Mouse (Mus musculus) left cerebral cortex, postnatal 10 days (tissue): ENCODE measurements around the gene Gm49339. TPM values are rescaled to one million over a fixed set of nuclear protein-coding genes. Genes with fewer than 3 reads are reported as not detected.
"Not testable (repeated sequence)": the region's sequence is repeated elsewhere in the genome, so short reads cannot be mapped to it uniquely, and the experiment has no call there.

Experiments
- DNase-seq, 2 experiments: peaks; one replicate each; pipeline ENCODE4 v3.0.0; 2021 to 2022; ENCODE audit warnings: low spot score in 2 of 2, mixed read lengths in 1 of 2; ENCODE audit errors: extremely low spot score in 1 of 2
- intact Hi-C: fragments of 180-260 bp; cut with DNase I; formaldehyde crosslinking; loops from one replicate; pipeline ENCODE4 v1.15.1; 2025
- total RNA-seq, 2 experiments: library from RNA; stranded (reverse); gene quantifications; 2 replicates each; pipeline ENCODE4 v1.2.3; 2021

The Gm49339 gene
- total RNA-seq, result not detected

DNA sequence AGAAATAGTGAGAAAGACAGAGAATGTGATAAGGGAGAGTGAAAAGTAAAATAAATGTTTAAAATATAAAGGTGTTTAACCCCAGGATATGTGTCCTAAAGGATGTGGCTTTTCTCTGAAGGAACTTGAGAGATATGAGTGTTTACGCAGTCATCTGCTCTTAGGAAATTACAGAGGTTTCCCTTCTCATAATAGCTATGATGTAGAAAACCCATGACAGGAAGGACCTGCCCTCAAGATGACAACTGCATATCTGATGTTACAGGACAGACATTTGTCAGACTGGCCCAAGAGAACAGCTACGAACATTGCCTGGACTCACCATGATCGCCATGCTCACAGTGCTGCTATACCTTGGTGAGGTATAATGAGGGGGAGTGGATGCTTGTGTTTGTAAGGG lies at the start of gene Gm49339, which contains the start of gene Lilr4b:
Gene Gm49339, plus strand, starts transcription at position 216 of the 400 bp plus-strand sequence.
Gene Lilr4b, plus strand, starts transcription at position 236 of the 400 bp plus-strand sequence.
- DNase-seq, intact Hi-C loops: not testable (repeated sequence)

DNA sequence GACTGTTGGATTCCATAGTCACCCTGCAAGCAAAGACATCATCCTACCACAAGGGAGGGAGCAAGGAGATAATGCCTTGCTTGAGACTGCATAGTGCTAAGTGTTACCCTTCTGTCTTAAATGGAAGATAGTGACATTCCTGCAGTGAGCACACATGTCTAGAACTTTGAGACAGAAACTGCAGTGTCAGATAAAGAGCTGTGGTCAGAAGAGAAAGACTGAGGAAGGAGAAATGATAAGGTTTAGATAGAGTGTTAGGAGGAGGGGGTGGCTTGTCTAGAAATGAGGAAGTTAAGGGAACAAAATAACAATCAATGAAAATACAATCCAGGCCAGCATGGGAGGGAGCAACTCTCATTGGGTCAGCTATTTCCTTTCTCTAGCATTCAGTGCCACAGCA lies 47.5 kb upstream of the Gm49339 start:
- intact Hi-C loops, result no loop called here
- DNase-seq, result no peak

DNA sequence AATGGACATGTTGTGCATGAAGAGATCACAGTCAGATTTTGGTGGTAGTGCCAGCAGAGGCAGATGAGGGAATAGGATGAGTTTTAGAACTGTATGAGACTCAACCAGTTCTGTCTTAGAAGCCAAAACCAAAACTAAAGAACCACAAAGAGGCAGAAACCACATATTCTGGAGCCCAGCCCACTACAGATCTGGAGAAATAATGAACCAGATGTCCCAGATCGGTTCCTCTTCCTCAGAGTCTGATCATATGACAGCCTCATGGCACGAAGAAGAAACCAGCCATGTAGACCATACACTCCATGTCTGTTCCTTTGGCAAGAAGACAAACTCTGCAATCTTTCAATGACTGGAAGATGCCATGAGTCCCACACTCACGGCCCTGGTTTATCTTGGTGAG lies 44.7 kb upstream of the Gm49339 start:
- DNase-seq, result no peak
- intact Hi-C loops, result no loop called here

DNA sequence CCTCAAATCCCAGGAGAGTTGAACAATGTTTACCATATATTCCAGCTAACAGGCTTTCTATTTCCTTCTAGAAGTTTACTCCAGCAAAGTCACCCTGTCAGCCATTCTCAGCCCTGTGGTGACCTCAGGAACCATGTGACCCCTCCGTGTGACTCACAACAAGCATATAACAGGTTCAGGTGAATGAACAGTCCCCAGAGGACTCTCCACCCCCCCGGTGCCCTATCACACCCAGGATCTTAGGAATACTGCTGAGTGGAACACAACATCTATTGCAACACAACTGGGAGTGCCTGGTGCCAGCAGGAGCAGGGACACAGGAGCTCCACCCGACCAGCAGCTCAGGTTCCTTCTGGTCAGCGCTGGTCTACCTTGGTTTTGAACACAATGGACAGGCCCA lies 28.8 kb upstream of the Gm49339 start:
- intact Hi-C loops, result no loop called here
- no peak for DNase-seq

DNA sequence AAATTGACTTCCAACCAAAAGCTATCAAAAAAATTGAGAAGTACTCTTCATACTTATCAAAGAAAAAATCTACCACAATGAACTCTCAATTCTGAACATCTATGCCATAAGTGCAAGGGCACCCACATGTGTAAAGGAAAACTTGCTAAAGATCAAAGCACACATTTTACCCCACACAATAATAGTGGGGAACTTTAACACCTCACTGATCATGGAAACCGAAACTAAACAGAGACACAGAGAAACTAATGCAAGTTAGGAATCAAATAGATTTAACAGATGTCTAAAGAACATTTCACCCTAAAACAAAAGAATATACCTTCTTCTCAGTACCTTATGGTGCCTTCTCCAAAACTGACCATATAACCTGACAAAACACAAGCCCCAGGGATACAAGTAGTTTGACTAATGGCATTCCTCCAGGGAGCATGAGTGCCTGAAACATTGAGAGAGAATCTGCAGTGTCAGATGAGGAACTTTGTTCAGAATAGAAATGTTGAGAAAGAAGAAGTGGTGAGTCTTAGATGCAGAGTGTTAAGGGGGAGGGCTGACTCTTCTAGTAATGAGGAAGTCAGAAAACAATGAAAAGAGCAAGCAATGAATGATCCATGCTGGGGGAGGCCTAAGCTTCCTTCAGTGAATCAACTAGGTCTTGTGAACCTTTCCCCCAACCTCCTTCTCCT lies 26.7 kb upstream of the Gm49339 start:
- intact Hi-C loops, result no loop called here
- DNase-seq, result no peak

DNA sequence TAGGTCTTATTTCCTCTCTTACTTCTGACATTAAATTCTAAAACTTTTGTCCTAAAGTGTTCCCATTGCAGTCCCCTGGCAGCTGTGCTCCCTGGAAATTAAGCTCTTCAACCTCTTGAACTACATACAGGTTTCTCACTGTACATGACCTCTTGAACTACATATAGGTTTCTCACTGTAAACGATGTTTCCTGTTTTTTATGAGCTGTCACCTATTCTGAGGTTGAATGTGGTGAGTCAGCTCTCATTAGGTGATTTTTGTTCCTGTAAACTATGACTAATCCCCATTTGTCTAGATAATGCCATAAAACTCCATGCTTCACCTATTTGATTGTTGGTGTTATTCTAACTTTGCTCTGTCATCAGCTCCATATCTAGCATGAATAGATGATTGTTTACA lies 26.0 kb upstream of the Gm49339 start:
- no peak for DNase-seq
- intact Hi-C loops, result no loop called here

DNA sequence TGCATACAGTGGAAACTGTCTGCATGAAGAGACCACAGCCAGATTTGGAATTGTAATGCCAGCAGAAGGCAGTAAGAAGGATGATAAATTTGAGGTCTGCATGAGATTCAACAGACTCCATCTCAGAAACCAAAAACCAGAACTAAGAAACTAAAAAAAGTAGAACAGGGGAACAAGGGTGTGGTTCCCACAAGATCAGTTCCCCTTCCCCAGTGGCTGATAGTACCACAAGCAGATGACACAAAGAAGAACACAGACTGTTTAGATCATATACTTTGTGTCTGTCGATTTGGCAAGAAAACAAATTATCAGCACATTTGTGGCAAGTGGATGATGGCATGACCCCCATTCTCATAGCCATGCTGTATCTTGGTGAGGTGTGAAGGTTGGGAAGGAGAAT lies 24.6 kb upstream of the Gm49339 start:
- no peak for DNase-seq
- intact Hi-C loops, result no loop called here

DNA sequence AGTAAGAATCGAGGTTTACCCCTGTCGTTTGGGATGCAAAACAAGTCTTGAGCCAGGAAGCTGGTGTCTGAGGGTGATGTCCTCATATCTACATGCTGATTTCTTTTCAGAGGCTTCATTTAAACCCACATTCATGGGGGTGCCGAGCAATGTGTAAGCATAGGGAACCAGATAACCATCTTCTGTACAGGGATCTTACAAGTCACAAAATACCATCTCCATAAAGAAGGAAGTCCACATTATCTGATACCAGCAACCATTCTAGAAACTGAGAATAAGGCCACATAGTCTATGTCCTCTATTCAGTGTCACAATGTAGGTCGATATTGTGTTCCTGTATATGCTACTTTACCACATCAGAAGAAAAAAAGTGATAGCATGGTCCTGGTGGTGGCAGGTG lies 24.0 kb upstream of the Gm49339 start:
- intact Hi-C loops, result no loop called here
- no peak for DNase-seq

DNA sequence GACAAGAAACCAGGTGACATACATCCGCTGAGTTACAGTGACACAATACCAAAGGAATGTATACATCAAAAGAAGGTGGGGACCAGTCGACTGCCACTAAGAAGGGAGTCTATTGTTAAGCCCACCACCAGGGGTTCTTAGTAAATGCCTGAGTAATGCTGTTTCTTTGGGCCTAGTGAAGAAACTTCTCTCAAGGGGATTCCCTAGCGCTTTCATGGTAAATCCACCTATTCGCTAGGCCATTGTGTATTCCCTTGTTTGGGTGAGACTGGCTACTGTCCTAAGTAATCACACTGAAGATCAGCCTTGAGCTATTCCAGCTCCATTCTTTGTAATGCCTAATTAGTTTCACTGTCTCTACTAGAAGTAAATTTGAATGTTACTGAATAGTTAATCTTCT lies 16.6 kb upstream of the Gm49339 start:
- intact Hi-C loops, DNase-seq: not testable (repeated sequence)

DNA sequence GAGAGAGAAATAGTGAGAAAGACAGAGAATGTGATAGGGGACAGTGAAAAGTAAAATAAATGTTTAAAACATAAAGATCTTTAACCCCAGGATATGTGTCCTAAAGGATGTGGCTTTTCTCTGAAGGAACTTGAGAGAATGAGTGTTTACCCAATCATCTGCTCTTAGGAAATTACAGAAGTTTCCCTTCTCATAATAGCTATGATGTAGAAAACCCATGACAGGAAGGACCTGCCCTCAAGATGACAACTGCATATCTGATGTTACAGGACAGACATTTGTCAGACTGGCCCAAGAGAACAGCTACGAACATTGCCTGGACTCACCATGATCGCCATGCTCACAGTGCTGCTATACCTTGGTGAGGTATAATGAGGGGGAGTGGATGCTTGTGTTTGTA lies 10.3 kb downstream of the Gm49339 start, which contains the start of gene Lilrb4a:
Gene Lilrb4a, plus strand, starts transcription at position 266 of the 400 bp plus-strand sequence.
- intact Hi-C loops, DNase-seq: not testable (repeated sequence)

DNA sequence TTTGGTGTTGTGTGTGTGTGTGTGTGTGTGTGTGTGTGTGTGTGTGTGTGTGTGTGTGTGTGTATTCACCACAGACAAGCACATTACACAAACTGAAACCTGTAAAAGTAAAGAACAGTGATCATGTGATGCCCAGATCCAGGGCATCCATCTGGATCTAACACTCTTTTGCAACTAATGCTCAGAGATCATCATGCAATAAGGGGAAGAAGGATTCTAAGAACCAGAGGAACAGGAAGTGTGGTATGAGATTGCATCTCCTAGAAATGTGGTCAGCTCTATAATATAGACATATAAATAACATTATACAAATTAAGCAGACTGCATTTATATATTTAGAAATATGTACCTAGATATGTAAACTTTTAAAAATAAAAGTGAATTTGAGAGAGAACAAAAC lies 39.6 kb downstream of the Gm49339 start:
- intact Hi-C loops, result no loop called here

DNA sequence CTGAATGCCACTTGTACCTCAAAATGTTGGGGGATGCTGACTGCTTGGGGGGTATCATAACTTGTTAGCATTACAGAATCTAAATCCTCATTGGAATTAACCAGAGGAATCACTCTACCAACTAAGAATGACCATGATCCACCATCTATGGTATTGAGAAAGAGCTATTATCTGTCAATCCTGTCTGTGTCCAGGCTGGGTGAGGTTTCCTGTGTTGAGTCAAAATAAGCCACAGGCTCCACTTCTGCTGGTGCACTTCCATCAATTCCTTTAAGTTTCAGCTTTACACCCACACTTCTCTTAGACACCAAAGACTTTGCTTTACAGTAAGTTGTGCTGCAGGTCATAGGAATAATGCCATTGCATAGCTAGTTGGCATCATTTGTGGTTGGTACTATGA lies 41.0 kb downstream of the Gm49339 start:
- intact Hi-C loops, result no loop called here
- no peak for DNase-seq

More for the DNA sequence above, 39.6 kb downstream of the Gm49339 start:
- no peak for DNase-seq

DNA sequence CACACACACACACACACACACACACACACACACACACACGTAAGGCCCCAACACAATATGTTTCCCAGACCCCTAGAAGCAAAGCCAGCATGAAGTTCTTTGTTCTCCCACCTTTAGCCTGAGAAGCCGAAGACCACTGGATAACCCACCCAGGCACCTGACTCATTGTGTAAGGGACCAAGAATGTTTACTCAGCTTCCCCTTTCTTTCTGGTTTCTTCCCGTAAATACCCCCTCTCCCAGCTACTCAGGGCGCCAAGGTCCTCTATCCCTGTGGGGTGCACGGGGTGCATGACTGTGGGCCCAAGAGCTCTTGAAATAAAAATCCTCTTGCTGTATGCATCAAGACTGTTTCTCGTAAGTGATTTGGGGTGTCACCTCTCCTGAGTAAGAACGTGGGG lies 45.7 kb downstream of the Gm49339 start:
- no peak for DNase-seq
- intact Hi-C loops, result no loop called here

DNA sequence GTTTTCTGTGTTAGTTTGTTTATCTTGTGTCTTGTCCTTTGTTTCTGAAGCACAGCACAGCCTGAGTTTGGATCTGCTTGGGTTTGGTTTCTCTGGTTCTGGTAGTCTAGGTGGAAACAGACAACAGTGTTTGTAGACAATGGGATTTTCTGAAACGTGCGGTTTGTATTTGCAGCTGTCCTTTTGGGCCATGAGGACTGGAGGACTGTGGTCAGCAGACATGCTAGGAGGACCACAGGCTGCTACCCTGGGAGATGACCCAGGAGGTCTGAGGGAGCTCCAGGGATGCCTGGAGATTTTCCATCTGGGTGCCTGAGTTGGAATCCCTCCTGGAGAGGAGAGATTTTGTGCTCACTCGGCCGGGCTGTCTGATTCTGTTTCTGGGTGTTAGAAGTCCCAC lies 46.2 kb downstream of the Gm49339 start:
- intact Hi-C loops, result no loop called here
- DNase-seq, result no peak

DNA sequence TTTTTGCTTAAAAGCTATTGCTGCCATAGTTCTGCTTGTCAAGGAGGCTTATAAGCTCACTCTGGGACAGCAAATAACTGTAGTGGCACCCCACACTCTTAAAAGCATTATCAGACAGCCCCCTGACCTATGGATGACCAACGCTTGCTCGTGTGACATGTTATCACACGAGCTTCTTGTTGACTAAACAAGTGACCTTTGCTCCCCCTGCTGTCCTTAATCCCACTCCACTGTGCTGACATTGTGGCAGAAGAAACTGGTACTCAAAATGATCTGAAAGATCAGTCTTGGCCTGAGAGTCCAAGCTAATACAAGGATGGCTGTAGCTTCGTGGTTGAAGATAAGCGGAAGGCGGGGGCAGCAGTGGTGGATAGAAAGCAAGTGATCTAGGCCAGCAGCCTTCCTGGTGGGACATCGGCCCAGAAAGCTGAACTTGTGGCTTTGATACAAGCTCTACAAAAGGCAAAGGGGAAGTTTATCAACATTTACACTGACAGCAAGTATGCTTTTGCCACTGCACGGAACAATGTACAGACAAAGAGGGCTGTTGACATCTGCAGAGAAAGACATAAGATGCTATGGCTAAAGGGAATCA lies 48.5 kb downstream of the Gm49339 start:
- intact Hi-C loops, result no loop called here
- DNase-seq, result no peak

DNA sequence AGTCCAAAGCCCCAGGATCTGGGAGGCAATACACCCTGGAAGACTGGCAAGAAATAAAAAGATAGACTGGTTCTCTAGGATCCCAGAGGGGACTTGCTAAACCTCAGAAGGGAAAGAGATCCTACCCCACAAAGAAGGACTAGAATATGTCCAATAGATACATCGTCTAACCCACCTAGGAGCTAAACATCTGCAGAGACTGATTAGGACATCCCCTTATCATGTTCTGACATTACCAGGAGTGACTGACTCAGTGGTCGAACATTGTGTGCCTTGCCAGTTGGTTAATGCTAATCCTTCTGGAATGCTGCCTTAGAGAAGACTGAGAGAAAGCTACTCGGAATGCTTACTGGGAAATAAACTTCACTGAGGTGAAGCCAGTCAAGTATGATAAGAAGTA lies 49.1 kb downstream of the Gm49339 start:
- intact Hi-C loops, result no loop called here
- DNase-seq, result no peak

DNA sequence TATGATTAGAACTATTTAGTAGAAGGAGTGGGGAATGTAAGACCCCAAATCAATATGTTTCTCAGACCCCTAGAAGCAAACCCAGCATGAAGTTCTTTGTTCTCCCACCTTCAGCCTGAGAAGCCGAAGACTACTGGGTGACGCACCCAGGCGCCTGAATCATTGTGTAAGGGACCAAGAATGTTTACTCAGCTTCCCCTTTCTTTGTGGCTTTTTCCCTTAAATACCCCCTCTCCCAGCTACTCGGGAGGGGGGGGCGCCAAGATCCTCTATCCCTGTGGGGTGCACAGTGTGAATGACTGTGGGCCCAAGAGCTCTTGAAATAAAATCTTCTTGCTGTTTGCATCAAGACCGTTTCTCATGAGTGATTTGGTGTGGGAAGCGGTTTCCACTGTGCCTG lies 50.4 kb downstream of the Gm49339 start:
- no peak for DNase-seq
- intact Hi-C loops, result no loop called here
